8 mouse cellular contexts compared by ENCODE assay signal in the genomic region with DNA sequence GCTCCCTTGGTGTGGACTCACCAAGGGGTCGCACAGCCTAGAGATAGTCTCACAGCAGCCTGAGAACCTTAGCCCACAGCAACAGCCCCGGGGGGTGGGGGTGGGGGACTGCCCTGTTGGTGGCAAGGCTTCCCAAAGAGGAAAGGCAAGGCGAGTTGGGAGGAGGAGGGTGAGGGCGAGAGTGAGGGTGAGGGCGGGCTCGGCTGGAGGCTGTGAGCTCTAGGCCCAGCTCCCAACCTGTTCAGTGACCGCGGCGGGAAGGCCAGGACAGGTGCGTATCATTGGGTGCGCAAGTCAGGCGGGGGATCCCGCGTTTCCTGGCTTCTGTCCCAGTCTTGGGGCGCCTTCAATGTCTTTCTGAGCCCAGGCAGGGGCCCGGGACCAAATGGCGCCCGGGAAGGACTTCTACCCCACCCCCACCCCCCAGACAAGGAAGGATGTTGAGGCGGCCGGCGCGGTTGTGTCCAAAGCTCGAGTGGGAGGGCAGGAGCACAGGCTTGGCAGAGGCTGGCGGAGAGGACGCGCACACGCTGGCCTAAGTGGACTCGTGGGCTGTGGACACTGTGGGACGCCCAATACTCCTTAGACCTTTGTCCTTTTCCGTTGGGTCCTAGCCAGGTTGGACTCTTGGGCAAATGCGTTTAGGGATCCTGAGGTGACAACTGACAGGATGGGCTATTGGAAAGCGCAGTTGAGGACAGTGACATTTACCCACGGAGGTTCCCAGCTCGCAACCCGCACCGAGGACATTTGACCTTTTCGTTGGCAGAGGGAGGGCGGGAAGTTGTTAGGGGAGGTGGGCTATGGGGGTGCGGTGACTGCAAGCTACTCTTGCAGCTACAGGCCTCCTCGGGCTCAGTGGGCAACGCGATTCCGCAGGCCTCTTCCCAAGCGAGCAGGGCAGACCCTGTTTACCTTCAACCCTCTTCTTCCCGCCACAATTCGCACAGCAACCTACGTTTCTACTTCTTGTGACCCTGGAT. TPM values are rescaled to one million over a fixed set of nuclear protein-coding genes. Genes with fewer than 3 reads are reported as not detected.
DNase-seq lines count a peak whose midpoint lies in the region; ATAC-seq lines count a peak whose summit lies in the region.

No protein-coding gene starts in this region.

- H3K36me3 ChIP-seq in lung, embryonic 15.5 days: no peaks in the 10 kb centered on the region
- no peaks in the 10 kb centered on the region for H3K36me3 ChIP-seq in hindbrain, embryonic 15.5 days
- no peaks in the 10 kb centered on the region for H3K36me3 ChIP-seq in liver, embryonic 12.5 days

- DNase-seq in lung, postnatal 4 days: no peak
- peak; percentile 50 for DNase-seq in testis, postnatal 10 days (ENCODE audit: low spot score)
- DNase-seq in cerebellum, adult 8-10 months: no peak
- DNase-seq in frontal cortex, postnatal 25 days (ENCODE audit: low spot score in 2 of 2): no peak

- H3K4me1 ChIP-seq in lung, embryonic 15.5 days: peaks cover 46% of the 10 kb centered on the region
- peaks cover 63% of the 10 kb centered on the region for H3K4me1 ChIP-seq in hindbrain, embryonic 15.5 days (replicated peaks)
- H3K4me1 ChIP-seq in liver, embryonic 12.5 days: peaks cover 4% of the 10 kb centered on the region; the same call in 1 of the 2 replicates

- H3K4me2 ChIP-seq in lung, embryonic 15.5 days: peak overlapping the region; percentile 39
- H3K4me2 ChIP-seq in hindbrain, embryonic 15.5 days: peak overlapping the region; percentile 83
- no peak overlapping the region for H3K4me2 ChIP-seq in liver, embryonic 12.5 days

- no peak overlapping the region for H3K27ac ChIP-seq in lung, embryonic 15.5 days
- H3K27ac ChIP-seq in hindbrain, embryonic 15.5 days (replicated peaks): no peak overlapping the region
- no peak overlapping the region for H3K27ac ChIP-seq in liver, embryonic 12.5 days

- H3K27me3 ChIP-seq in lung, embryonic 15.5 days: peaks cover 92% of the 10 kb centered on the region
- H3K27me3 ChIP-seq in hindbrain, embryonic 15.5 days: peaks cover 64% of the 10 kb centered on the region
- peaks cover 95% of the 10 kb centered on the region for H3K27me3 ChIP-seq in liver, embryonic 12.5 days (replicated peaks)

- ATAC-seq in lung, embryonic 15.5 days (ENCODE audit: borderline replicate concordance, extremely low read depth, low FRiP score, low TSS enrichment): no peak
- no peak for ATAC-seq in hindbrain, embryonic 15.5 days (ENCODE audit: low FRiP score, low read depth)
- peak; percentile 27; the same call in 1 of the 2 replicates for ATAC-seq in liver, embryonic 12.5 days
- ATAC-seq in cerebellum, adult (ENCODE audit: insufficient number of reproducible peaks, low FRiP score, low TSS enrichment): no peak

- H3K9me3 ChIP-seq in lung, embryonic 15.5 days: no peaks in the 10 kb centered on the region
- H3K9me3 ChIP-seq in hindbrain, embryonic 15.5 days: no peaks in the 10 kb centered on the region
- no peaks in the 10 kb centered on the region for H3K9me3 ChIP-seq in liver, embryonic 12.5 days (replicated peaks)

- peak overlapping the region; percentile 44 for H3K4me3 ChIP-seq in lung, embryonic 15.5 days
- peak overlapping the region; percentile 14; the same call in 1 of the 2 replicates for H3K4me3 ChIP-seq in hindbrain, embryonic 15.5 days
- H3K4me3 ChIP-seq in liver, embryonic 12.5 days: no peak overlapping the region

- H3K9ac ChIP-seq in lung, embryonic 15.5 days: no peak overlapping the region
- no peak overlapping the region for H3K9ac ChIP-seq in hindbrain, embryonic 15.5 days
- H3K9ac ChIP-seq in liver, embryonic 12.5 days: no peak overlapping the region

- 3% methylated on average over 47 of the region's 47 CpGs for WGBS in lung, embryonic 15.5 days
- WGBS in hindbrain, embryonic 15.5 days: 4% methylated on average over 47 of the region's 47 CpGs
- WGBS in liver, embryonic 12.5 days (ENCODE audit: insufficient replicate concordance): 4% methylated on average over 47 of the region's 47 CpGs

RNA-seq across cellular contexts. Expression of a gene that starts 1.2 kb away (rescaled TPM):
- 0.98 and 2.1 TPM in 2 replicates for polyA plus RNA-seq in lung, embryonic 15.5 days (2015; fragmentation: Nextera tagmentation; extraction: Ambion mirVana)
- 33.2 and 36.6 TPM in 2 replicates for polyA plus RNA-seq in hindbrain, embryonic 15.5 days (2015; fragmentation: Nextera tagmentation; extraction: Ambion mirVana)
- polyA plus RNA-seq in liver, embryonic 12.5 days (2016; fragmentation: Nextera tagmentation; extraction: Ambion mirVana): 0.07 and 0.25 TPM in 2 replicates

Comparison
In these comparisons a context has a peak if more than half of its experiments do, and no peak if none do; other contexts are left out.
1. RNA of a gene that starts 1.2 kb away (polyA plus RNA-seq): 33.2 to 36.6 TPM in hindbrain, embryonic 15.5 days; 0.98 to 2.1 TPM in lung, embryonic 15.5 days and 0.07 to 0.25 TPM in liver, embryonic 12.5 days; every median in the first group is over 10 times any median in the second.